Mouse (Mus musculus): ENCODE results near the gene Zfp367.
A peak's percentile ranks its signal among the peaks of the same experiment; 100 is the strongest.

Gene Zfp367

DNA sequence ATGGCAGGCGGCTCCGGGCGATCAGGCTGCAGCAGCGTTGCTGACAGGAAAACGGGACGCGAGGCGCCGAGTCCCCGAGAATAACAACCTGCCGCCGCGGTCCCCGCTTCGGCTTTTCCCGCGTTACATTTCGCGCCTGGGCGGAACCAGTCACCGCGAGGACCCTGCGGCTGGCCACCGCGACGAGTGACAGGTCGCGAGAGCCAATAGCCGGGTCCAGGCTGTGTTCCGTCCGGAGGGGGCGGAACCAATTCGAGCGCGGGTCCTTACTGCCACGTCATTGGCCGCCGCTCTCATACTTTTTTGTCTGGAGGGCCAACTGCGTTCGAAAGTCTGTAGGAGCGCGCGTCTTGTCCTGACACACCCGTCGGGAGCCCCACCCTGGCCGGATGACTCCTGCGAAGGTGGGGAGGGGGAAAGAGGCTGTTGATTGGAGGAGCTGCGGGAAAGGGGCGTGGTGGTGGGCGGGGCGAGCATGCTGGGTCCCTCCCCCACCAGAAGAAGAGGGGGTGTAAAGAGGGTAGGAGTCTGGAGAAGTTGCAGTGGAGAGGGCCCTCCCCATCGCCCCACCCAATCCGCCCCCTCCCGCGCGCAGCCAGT lies at the start of gene Zfp367:
Zfp367 (minus strand) TSS at position 120 of the 600 bp plus-strand sequence.
- DNase-seq: peak; percentile 96

DNA sequence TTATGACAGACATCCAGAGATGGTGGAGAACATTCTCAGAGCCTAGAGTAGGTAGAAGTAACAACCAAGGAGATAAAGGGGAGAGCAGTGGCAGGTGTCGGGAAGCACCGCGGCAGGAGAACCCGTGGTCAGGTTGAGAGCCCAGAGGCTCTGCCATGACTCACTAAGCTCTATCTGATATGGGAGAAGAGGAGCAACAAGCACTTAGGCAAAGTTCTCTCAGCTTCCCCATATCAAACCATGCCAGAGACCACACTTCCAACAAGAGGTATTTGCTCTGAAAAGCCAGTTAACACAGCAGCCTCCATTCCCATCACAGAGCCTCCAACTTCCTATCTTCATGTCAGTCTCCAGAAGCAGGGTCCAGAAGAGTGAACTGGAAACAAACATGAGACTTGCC lies 47.9 kb upstream of the Zfp367 start:
- no peak for DNase-seq

DNA sequence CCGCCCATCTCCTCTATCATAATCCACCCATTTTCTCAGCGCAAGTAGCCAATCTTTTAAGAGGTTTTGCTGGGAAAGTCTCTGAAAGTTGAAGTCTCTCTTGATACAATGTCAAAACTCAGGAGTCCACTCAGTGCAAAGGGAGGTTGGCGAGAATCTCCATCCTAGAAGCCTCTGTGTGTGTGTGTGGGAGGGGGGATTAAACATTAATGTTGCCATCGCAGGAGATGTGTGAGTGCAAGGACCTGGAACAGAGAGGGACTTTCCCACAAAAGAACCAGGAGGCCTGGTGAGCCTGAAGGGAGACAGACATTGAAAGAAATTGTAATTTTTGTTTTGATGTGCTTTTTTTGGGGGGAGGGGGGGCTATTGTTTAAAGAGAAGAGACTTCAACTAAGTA lies 45.3 kb upstream of the Zfp367 start:
- no peak for DNase-seq

DNA sequence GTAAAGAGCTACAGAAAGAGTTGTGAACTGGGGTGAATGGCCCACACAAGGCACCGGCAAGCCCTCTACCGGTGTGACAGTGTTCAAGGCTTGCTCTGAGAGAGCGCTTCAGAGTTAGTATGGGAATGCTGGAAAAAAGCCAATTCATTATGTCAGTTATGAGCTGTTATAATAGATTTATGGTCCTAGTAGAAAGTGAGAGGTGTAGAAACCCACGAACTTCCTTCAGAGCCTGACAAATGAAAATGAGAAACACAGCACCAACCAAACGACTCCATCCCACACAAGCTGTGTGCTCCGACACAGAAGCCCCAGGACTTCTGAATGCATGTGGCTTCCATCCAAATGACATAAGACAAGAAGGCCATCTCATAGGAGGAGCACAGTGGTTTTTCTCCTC lies 44.9 kb upstream of the Zfp367 start:
- DNase-seq: no peak

DNA sequence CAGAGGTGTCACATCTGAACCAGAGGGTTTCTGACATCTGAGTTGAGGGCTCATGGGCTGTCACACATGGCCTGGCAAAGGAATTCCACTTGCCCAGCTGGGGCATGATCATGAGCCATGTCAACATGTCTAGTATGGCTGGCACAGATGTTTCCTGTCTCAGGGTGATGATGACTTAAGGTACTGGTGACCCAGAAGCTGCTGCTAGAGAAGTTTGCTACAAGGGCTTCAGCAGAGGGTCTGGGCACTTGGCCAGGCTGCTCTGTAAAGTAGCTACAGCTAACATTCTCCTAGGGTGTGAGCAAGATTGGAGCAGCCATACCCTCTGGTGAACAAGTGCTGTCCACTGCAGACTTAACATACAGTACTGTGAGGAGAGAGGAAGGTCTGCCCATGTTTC lies 34.1 kb upstream of the Zfp367 start:
- no peak for DNase-seq

DNA sequence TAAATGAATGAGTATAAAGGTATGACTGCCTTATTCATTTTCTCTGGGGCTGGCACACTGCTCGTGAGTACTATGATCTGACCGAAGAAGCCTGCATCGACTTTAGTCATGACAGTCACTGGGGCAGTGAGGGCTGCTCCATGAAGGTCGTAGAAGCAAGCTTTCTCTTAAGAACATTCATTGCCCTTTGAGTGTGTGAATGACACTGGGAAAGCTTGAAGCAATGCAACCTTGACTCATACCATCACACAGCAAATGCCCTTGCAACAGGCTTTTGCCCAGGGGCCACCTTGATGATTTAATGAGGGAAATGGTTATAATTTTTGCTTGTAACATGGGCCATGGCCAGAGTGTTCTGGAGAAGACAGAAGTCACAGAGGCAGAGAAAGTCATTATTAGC lies 33.5 kb upstream of the Zfp367 start:
- DNase-seq: no peak

DNA sequence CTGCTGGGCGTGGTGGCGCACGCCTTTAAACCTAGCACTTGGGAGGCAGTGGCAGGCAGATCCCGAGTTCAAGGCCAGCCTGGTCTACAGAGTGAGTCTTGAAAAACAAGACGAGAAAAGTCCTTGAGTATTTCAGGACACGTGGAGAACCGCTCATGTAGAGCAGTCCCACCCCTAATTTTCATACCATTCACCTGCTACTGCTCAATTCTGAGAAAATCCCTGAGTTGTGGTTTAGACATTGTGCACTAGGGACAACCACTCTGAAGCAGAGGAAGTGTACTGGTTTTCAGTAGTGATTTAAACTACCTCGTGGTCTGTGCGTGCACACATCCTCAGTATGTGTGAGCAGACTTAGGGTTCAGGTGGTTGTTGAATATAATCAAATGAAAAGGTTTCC lies 32.6 kb upstream of the Zfp367 start:
- no peak for DNase-seq

DNA sequence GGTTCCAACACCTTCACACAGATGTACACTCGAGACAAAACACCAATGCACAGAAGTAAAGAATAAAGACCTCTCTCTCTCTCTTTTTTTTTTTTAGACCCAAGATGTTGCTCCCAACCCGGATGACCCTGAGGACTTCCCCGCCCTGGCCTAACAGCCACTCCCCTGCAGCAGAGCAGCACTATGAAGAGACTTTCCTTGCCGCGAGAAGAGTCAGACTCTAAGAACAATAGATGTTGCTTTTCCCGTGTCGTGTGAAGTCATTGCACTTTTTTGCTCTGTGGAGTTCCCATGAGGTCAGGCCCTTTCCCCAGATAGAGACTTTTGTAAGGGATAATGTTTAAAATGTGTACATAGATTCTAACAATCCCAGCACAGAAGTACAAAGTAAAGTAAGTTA lies 32.2 kb upstream of the Zfp367 start:
- no peak for DNase-seq

DNA sequence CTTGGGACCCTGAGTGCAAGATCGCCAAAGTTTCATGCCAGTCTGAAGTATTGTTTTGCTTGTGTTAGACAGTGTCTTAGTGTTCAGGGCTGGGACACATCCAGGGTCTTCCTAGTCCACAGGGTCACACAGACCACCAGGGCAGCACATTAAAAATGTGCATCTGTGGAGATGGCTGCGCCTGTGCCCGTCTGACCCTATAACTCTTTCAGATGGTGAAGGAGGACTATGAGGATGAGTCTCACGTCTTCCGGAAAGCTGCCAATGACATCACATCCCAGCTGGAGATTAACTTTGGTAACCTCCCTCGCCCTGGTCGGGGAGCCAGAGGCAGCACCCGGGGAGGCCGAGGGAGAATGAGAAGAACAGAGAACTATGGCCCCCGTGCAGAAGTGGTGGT lies 31.4 kb upstream of the Zfp367 start:
- DNase-seq: no peak

DNA sequence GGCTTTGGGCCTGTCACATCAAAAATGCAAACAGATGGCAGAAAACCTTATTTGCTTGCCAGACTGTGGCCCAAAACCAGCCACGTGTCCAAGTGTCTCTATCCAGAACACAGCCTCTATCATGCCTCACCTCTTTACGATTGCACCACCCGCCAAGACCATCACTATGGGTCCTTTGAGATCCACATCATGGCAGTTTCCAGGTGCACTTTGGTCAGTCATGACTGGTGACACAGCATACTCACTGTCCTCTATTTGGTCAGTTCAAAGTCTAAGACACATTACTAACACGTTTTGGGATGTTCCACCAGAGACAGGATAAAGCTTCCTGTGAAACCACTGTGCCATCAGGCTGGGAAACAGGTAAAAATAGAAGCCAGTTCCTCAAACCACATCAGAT lies 30.6 kb upstream of the Zfp367 start:
- DNase-seq: no peak

DNA sequence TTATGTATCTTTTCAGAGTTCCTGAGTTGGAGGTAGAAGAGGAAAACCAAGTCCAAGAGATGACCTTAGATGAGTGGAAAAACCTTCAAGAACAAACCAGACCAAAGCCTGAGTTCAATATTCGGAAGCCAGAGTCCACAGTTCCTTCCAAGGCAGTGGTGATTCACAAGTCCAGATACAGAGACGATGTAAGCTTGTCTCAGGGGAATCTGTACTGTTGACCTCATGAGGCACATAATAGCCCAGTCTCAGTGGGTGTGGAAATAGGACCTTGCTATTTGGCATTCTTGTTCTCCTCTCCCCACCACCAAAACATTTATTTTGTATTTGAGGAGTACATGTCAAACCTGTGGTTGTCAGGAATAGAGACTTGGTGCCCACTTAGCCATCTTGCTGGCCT lies 29.1 kb upstream of the Zfp367 start:
- no peak for DNase-seq

DNA sequence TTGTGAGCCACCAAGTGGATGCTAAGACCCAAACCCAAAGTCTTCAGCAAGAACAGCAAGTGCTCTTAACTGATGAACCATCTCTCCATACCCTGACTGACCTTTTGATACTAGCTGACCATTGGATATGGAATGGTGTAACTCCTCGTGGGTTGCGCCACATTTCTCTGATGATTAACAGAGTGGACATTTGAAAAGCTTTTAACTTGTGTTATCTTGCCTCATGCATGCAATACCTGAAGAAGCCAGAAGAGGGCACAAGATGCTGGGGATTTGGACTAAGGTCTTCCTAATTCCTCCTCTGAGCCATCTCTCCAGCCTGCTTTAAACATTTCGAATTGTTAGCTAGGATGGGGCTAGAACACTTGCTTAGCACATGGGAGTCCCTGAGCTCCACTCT lies 27.9 kb upstream of the Zfp367 start:
- DNase-seq: peak; percentile 64

DNA sequence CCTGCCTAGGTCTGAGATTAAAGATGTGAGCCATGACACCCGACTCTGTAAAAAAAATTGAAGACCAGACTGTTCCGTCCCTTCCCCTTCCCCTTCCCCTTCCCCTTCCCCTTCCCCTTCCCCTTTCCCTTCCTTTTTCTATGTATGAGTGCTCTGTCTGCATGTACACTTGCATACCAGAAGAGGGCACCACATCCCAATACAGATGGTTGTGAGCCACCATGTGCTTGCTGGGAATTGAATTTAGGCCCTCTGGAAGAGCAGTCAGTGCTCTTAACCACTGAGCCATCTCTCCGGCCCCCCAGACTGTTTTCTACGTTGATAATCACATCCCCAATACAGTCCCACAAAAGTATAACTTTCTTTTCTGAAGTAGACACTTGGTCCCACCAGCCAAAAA lies 27.3 kb upstream of the Zfp367 start:
- DNase-seq: no peak

DNA sequence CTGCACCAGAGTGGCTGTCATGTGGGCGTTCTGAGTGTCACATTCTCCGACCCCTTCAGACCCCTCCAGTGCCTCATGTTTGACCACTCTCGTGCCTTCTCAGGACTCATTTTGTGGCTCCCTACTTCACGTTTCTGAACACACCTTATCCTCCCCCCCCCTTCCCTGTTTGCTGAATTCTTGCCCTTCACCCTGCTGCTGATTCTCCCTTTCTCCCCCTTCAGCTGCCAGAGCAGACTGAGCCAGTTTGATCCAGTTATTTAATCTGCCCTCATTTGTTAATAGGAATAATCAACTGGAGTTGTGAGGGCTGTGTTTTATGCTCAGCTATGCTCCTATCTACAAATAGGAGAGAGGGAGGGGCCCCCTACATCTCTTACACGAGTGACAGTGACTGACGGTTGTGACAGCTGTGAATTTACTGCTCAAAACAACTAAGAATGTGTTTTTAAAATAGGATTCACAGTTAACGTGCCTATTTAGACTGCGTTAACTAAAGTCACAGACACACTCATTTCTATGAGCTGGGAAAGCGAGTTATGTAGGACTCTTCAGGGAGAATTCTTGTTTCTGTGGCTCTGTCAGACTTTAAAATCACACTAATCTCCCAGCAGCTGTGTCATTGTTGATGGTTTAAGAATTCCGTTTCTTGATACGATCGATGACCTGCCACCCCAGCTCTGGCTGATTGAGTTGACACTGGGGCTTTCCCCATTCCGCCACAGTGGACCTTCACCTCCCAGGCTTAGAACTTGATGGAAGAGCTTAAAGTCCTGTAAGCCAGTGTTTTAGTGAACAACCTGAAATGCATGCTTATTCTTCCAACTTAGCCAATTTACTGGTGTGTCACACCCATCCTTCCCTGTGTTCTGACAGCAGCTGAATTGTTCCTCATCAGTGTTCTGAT lies 26.0 kb upstream of the Zfp367 start:
- DNase-seq: no peak

DNA sequence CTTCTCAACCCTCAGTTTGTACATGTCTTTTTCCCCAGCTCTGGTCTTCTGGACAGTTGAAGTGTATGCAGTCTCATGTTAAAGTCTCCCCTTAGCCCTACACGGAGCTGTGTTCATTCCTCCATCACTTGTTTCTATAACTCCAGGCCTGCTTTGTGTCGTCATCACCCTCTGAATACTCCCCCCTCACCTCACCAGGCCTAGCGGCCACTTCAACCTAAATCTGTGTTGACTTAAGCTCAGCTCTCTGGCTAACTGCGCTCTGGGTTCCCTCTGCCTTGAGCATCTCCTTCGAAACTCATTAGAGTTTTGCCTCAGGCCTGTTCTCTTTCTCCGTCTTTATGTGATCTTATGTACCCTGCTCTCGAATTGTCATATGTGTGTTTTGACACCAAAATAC lies 25.0 kb upstream of the Zfp367 start:
- no peak for DNase-seq

DNA sequence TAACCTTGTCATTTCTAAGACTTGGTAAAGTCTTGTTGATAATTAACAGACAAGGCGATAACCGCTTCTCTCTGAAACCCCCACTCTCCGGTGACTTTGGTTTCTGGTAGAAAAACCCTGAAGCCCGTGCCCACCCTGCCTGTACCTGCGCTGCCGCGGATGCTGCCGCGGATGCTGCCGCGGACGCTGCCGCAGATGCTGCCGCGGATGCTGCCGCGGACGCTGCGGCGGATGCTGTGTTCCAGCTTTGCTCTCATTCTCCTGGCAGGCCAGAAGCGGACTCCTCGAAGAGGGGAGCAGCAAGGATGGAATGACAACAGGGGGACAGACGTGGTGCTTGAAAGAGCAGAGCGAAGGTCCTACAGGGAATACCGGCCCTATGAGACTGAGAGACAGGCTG lies 16.7 kb upstream of the Zfp367 start:
- no peak for DNase-seq

DNA sequence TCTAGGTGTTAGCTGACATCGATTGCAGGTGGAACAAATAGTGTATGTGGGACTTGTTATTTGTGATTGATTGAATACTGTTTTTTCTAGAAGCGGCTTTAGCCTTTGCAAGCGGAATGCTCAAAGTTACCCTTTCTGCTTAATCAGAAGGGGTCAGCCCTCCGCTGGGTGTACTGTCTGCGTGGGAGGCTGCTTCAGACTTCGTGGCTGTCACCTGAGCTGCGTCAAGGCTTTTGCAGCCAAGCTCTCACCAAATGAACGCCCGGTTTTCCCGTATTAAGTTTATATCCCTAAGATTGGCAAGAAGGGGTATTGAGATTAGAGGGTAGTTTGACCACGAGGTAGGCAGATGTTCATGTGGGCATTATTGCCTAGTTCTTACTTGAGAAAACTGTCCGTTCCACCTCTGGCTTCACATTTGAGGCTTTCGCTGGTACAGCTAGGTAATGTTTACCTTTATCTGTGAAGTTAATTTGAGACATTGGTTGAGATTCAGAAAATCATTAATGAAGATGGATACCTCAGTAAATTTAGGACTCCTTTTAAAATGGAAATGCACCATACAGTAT lies 10.2 kb upstream of the Zfp367 start:
- no peak for DNase-seq

DNA sequence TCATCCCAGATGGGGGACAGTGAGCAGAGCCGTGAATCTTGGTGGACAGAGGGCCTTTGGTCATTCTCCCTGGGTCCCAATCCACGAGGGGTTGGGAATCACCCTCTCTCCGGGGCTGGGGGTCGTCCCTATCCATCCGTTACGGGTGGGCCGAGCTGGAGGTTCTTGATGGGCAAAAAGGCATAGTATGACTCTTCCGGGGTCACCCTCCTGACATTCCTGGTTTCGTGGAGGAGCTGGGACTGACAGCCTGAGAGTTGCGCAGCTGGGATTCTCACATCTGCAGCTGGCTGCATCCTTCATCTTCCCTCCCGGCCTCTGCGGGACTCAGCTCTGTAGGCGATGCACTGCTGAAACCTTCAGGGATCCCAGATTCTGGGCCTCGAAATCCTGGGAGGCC lies 9.6 kb upstream of the Zfp367 start:
- peak; percentile 24 for DNase-seq

DNA sequence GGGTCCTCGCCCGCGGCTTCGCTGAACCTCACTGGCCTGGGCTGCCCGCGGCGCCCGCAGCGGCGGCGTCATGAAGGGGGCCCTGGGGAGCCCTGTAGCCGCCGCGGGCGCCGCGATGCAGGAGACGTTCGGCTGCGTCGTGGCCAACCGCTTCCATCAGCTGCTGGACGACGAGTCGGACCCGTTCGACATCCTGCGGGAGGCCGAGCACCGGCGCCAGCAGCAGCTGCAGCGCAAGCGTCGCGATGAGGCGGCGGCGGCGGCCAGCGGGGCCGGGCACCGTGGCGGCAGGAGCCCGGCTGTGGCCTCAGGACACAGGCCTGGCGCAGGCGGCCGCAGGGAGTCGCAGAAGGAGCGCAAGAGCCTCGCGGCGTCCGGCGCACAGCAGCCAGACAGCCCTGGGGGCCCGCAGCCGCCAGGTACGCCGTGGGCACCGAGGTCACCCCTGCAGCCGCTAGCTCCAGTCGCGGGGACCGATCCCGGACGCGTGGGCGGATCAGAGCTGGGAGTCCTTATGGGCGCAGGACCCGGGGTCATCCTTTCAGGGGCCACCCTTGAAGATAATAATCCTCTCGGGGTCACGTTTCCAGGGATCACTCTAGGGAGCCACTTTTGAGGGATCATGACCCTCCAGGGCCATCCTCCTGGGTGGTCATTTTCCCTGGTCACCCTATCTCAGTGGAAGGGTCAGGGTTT lies 9.1 kb upstream of the Zfp367 start:
- DNase-seq: peak; percentile 64

DNA sequence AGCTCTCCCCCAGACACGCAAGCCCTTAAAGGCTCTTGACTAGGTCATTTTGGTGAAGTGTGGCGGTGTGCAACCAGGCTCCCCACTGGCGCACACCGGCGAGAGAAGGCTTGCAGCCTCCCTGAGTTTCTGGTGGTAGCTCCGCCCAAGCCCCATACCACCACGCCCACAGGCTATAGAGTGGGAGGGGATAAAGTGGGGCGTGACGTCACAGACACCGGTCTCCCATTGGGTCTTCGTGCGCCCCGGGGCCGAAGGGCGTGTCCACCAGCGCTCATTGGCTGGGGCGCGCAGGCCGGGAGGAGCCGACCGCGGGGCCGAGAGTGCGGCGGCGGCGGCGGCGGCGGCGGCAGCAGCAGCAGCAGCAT lies 8.5 kb upstream of the Zfp367 start, which contains the start of gene Habp4:
Habp4 (plus strand) TSS at position 277 of the 368 bp plus-strand sequence.
- peak; percentile 98 for DNase-seq

DNA sequence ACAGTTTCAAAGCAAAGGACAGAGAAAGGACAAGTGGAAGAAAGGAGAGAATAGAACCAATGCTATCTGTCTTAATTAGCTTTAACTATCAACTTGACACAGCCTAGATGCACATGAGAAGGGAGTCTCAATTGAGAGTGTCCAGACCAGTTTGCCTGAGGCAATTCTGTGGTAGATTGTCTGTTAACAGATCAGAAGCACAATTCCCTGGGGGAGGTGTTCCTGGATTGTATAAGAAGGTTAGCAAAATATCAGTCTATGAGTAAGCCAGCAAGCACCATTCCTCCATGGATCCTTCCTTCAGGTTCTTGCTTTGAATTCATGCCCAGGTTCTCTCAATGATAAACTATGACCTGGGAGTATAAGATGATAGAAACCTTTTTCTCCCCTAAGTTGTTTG lies 4.0 kb upstream of the Zfp367 start:
- no peak for DNase-seq

DNA sequence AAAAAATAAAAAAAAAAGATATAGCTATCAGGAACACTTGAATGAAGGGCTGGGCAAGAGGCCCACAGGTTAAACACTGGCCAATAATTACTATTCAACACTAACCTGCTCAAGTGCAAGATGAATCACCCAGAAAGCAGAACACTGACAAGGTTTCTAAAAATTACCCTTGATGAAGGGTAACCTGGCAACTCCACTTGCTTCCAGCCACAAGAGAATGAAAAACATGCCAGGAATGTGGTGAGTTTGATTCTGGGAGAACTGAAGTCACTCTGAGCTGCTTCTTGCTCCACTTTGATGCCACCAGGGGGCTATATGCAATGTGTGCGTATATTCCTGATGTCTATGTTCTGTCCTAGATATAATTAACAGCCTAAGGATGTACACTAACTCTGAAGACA lies 2.2 kb upstream of the Zfp367 start:
- no peak for DNase-seq

DNA sequence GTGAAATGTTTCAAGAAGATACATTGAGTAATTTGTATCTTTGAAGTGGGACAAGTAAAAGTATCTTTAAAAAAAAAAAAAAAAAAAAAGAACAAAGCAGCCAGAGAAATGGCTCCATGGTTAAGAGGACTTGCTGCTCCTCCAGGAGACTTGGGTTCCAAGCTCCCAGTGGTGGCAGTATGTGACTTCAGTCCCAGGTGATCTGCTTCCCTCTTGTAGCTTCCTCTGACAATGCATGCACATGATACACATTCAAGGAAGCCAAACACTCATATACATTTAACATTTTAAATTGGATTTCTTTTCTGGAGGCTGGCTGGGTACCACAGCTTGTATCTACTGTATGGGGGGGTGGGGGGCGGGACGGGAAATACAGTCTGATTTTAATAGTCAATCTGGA lies 1.6 kb upstream of the Zfp367 start:
- no peak for DNase-seq
